Mouse (Mus musculus) liver, embryonic 14.5 days (tissue): ENCODE measurements around the gene P2ry6.

ENCODE experiments used
- CTCF ChIP-seq: IDR thresholded peaks from 2 replicates; pipeline ENCODE4 v1.5.1; 2016; ENCODE audit warnings: antibody characterized with exemption, low read depth, control low read depth
- EP300 ChIP-seq: IDR thresholded peaks from 2 replicates; pipeline ENCODE4 v1.6.1; 2016; ENCODE audit warnings: antibody characterized with exemption, low read depth

DNA sequence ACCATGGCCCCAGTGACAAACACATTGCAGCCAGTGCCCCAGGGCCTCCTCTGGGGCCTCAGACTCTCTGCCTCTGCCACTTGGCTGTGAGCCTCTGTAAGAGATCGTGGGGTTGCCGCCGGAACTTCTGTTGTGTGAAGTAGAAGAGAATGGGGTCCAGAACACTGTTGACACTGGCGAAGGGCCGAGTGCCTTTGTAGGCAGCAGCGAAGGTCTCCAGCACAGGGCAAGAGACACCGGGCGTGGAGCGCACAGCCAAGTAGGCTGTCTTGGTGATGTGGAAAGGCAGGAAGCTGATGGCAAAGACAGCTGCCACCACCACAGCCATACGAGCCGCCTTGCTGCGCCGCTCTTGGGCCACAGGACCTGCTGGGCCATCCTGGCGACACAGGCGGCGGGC, 36.3 kb downstream of the P2ry6 start:
- TF ChIP-seq EP300, result no peak
- TF ChIP-seq CTCF, result no peak
